ENCODE assay signal across 9 mouse cellular contexts in the genomic region with DNA sequence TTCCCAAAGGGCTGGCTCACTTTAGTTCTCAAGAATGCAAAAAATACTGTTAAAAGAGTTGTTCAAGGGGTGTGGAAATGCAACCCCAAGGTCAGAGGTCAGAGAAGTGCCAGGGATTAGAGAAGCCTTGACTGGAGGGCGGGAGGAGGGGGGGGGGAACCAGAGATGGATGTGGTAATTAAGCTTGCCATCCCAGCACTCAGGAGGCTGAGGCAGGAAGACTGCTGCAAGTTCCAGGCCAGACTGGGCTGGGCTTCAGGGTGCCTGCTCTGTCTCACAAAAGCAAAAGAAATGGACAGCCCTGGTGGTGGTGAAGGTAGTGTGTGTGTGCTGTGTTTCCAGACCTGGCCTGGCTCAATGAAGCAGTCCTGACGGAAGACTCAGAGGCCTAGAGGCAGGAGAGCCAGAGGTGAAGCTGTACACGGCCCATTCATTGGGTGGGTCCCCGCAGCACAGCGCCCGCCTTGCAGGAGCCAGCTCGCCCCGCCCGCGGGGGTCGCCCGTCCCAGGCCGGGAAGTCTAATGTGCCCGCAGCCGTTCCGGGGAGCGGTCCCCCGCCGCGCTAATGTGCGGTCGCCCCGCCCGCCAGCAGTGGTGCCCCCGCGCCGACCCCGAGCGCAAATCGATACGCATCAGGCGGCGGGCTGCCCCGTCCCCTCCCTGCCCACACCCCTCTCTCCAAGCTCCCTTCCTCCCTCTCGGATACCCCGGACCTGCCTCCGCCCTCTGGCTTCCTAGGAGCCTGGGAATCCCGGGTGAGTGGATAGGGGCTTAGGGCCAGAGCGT.
DNase-seq lines count a peak whose midpoint lies in the region; ATAC-seq and TF ChIP-seq lines count a peak whose summit lies in the region.
"Had no signal": no experiment of that assay in that cellular context is flagged by ENCODE, and none has a peak within 500 bp of the region (broad histone marks: within the 10 kb centered on the region; RNA-seq: fewer than 3 reads in every experiment).

No protein-coding gene starts in this region.

- peaks cover 40% of the 10 kb centered on the region for H3K27me3 ChIP-seq in hindbrain, embryonic 12.5 days
- peaks cover 82% of the 10 kb centered on the region for H3K27me3 ChIP-seq in midbrain, embryonic 10.5 days (ENCODE audit: low read depth, poor library complexity, severe bottlenecking)

- no peak for DNase-seq in gastrocnemius, adult 2 months
- no peak for DNase-seq in gastrocnemius, postnatal 25 days
- DNase-seq in ES-E14 (ENCODE audit: low read depth, low spot score) (no peak), MN1 (ENCODE audit: low spot score) (no peak)
- peak; percentile 40 for DNase-seq in midbrain, embryonic 10.5 days (ENCODE audit: low spot score)
- DNase-seq in Muller cell, postnatal 12 days (ENCODE audit: inconsistent ontology term): no peak
- DNase-seq in gastrocnemius, postnatal 14 days: no peak
- DNase-seq: adrenal gland, postnatal 10 days had no signal

- TF ChIP-seq CTCF in gastrocnemius, adult 2 months (IDR thresholded peaks at IDR 0.05): no peak

- H3K4me3 ChIP-seq in gastrocnemius, adult 2 months: peak overlapping the region; percentile 24; the same call in 1 of the 2 replicates
- peak overlapping the region; percentile 59 to 68 for H3K4me3 ChIP-seq in ES-E14 (ENCODE audit: insufficient read depth in 1 of 2, low read depth in 1 of 2, low read length in 2 of 2, poor library complexity in 1 of 2, severe bottlenecking in 1 of 2)
- peak overlapping the region; percentile 27 for H3K4me3 ChIP-seq in hindbrain, embryonic 12.5 days
- peak overlapping the region; percentile 53 for H3K4me3 ChIP-seq in midbrain, embryonic 10.5 days

- WGBS in hindbrain, embryonic 12.5 days: 3% methylated on average over 38 of the region's 39 CpGs
- WGBS in midbrain, embryonic 10.5 days: 2% methylated on average over 39 of the region's 39 CpGs

- ATAC-seq in hindbrain, embryonic 12.5 days (ENCODE audit: low FRiP score): peak; percentile 62

- H3K9me3 ChIP-seq in ES-E14 (ENCODE audit: control insufficient read depth, insufficient read depth, low read depth, low read length): no peaks in the 10 kb centered on the region
- no peaks in the 10 kb centered on the region for H3K9me3 ChIP-seq in hindbrain, embryonic 12.5 days (replicated peaks)
- no peaks in the 10 kb centered on the region for H3K9me3 ChIP-seq in midbrain, embryonic 10.5 days (replicated peaks)

- no peaks in the 10 kb centered on the region for H3K36me3 ChIP-seq in ES-E14 (ENCODE audit: control insufficient read depth, insufficient read depth, low read length, poor library complexity, severe bottlenecking)
- no peaks in the 10 kb centered on the region for H3K36me3 ChIP-seq in hindbrain, embryonic 12.5 days
- no peaks in the 10 kb centered on the region for H3K36me3 ChIP-seq in midbrain, embryonic 10.5 days

- peak overlapping the region; percentile 65 for H3K9ac ChIP-seq in ES-E14 (ENCODE audit: insufficient read depth, low read depth, low read length, poor library complexity, severe bottlenecking)
- peak overlapping the region; percentile 33 for H3K9ac ChIP-seq in hindbrain, embryonic 12.5 days

- no peak overlapping the region for H3K27ac ChIP-seq in gastrocnemius, adult 2 months
- peak overlapping the region; percentile 85; the same call in 1 of the 2 replicates for H3K27ac ChIP-seq in ES-E14 (ENCODE audit: insufficient read depth, low read depth, low read length, poor library complexity, severe bottlenecking)
- no peak overlapping the region for H3K27ac ChIP-seq in hindbrain, embryonic 12.5 days
- peak overlapping the region; percentile 69 for H3K27ac ChIP-seq in midbrain, embryonic 10.5 days (replicated peaks)

- intact Hi-C loops in gastrocnemius, adult 2 months (cut with DNase I): no loop called here
- intact Hi-C loops in gastrocnemius, postnatal 14 days (cut with DNase I; ENCODE audit: low total_unique reads): no loop called here

- H3K4me2 ChIP-seq in hindbrain, embryonic 12.5 days (replicated peaks): peak overlapping the region; percentile 58

- in situ Hi-C loops in ES-E14 (cut with MboI; ENCODE audit: low sequenced_read_pairs in 2 of 2, unreplicated experiment in 2 of 2): no loop called here

- H3K4me1 ChIP-seq in ES-E14 (ENCODE audit: control insufficient read depth in 2 of 2, insufficient read depth in 2 of 2, low read length in 2 of 2, poor library complexity in 1 of 2): peaks cover 0 to 19% of the 10 kb centered on the region in 2 experiments; a peak in 2 of 4 replicates
- H3K4me1 ChIP-seq in hindbrain, embryonic 12.5 days: peaks cover 13% of the 10 kb centered on the region
- H3K4me1 ChIP-seq in midbrain, embryonic 10.5 days: peaks cover 23% of the 10 kb centered on the region

TF ChIP-seq in ES-E14, 5 proteins besides CTCF, POLR2A, EP300 and RAD21:
- TF ChIP-seq HCFC1 (IDR thresholded peaks at IDR 0.05; ENCODE audit: borderline replicate concordance, insufficient read depth, low read length): no peak
- TF ChIP-seq ZNF384 (IDR thresholded peaks at IDR 0.05; ENCODE audit: low read depth, low read length): no peak
- TF ChIP-seq CHD2 (IDR thresholded peaks at IDR 0.05; ENCODE audit: low read depth, low read length): no peak
- no peak for TF ChIP-seq MAFK (IDR thresholded peaks at IDR 0.05; ENCODE audit: insufficient read depth, low read depth, low read length)
- no peak for TF ChIP-seq ZC3H11A (IDR thresholded peaks at IDR 0.05; ENCODE audit: borderline replicate concordance, low read depth, low read length)

Comparison
In these comparisons a context has a peak if more than half of its experiments do, and no peak if none do; other contexts are left out.
1. H3K27ac ChIP-seq: peak in ES-E14 (single experiment) and midbrain, embryonic 10.5 days (single experiment); none in gastrocnemius, adult 2 months (single experiment) and hindbrain, embryonic 12.5 days (single experiment).
2. Peak in every context shown above with its lines, with median percentiles within 50 percentile points of each other: H3K4me3 ChIP-seq.